Mouse (Mus musculus) olfactory bulb, adult 2 months (tissue): Measurements from ENCODE around the gene C2cd4a. TPM values are rescaled to one million over a fixed set of nuclear protein-coding genes. Genes with fewer than 3 reads are reported as not detected.

Source experiments
- H3K27ac ChIP-seq: fragments of 200-500 bp; 2 replicates; pipeline ENCODE4 v1.5.1; 2012; ENCODE audit warnings: low read depth, low read length; ENCODE audit not compliant: insufficient read depth
- H3K4me1 ChIP-seq: fragments of 200-500 bp; 2 replicates; pipeline ENCODE4 v1.6.1; 2012; ENCODE audit warnings: low read length; ENCODE audit not compliant: control insufficient read depth, insufficient read depth
- H3K4me3 ChIP-seq: fragments of 200-500 bp; 2 replicates; pipeline ENCODE4 v1.5.1; 2012; ENCODE audit warnings: mild to moderate bottlenecking, low read depth, low read length, moderate library complexity; ENCODE audit not compliant: insufficient read depth
- CTCF ChIP-seq: fragments of 200-500 bp; IDR thresholded peaks from 2 replicates; pipeline ENCODE4 v1.5.1; 2012; ENCODE audit warnings: low read depth, mild to moderate bottlenecking, low read length, moderate library complexity; ENCODE audit not compliant: insufficient read depth
- POLR2A ChIP-seq: fragments of 200-500 bp; IDR thresholded peaks from 2 replicates; pipeline ENCODE4 v1.6.1; 2012; ENCODE audit warnings: mild to moderate bottlenecking, low read depth, low read length, moderate library complexity; ENCODE audit not compliant: insufficient read depth
- WGBS: fragments of 180-500 bp; shearing (Covaris S2); methylation state at CpG from one replicate; pipeline ENCODE4 v1.1.7; 2018; 5-methylcytosine and 5-hydroxymethylcytosine counted together
- polyA plus RNA-seq: library from polyadenylated mRNA; stranded (reverse); fragments of >200 nt; gene quantifications from 2 replicates; pipeline ENCODE4 v1.2.4, GENCODE M21; 2012; ENCODE audit warnings: low replicate concordance; ENCODE audit not compliant: missing spikeins, insufficient read depth, insufficient read length

The C2cd4a gene
- polyA plus RNA-seq, 1 experiment = not detected

DNA sequence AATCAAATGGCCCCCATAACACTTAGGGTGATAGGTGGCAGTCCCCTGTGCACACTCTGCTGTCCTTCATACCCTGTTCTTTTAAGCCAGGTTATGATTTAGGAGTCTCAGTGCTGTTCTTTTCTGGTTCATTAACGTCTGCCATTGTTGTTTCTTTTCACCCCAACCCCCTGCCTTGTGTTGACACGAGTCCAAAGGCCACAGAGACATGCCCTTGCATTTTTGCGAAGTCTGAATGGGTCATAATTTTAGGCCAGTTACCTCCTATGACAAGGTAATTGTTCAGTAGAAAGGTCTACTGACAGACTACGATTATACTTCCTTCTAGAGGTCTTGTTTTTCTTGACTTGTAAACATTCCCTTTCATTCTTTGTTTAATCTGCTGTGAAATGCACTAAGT is 31.9 kb upstream of the C2cd4a start:
- 42% methylated on average over 4 of the region's 4 CpGs for WGBS
- Histone ChIP-seq H3K27ac (no peak overlapping the region), H3K4me1 (peaks cover 3% of the 10 kb centered on the region), H3K4me3 (no peak overlapping the region)
- TF ChIP-seq POLR2A (no peak), CTCF (no peak)

DNA sequence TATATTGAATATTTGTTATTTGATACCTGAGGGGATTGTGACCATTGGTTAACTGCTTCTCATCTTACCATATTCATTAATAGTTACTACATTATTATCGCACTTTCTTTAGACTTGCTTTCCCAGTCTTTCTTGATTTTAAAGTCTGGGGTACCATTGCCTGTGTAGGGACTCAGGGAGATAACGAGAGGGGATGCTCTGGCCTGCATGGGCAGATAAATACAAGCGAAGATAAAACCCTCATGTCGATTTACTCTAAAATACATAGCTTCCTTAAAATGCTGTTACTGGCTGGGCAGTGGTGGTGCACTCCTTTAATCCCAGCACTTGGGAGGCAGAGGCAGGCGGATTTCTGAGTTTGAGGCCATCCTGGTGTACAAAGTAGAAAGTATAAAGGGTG is 31.2 kb upstream of the C2cd4a start:
- H3K4me3 ChIP-seq = no peak overlapping the region
- H3K27ac ChIP-seq = no peak overlapping the region
- peaks cover 2% of the 10 kb centered on the region; the same call in 1 of the 2 replicates for H3K4me1 ChIP-seq
- 97% methylated on average over 5 of the region's 5 CpGs for WGBS
- TF ChIP-seq CTCF (no peak), POLR2A (no peak)

DNA sequence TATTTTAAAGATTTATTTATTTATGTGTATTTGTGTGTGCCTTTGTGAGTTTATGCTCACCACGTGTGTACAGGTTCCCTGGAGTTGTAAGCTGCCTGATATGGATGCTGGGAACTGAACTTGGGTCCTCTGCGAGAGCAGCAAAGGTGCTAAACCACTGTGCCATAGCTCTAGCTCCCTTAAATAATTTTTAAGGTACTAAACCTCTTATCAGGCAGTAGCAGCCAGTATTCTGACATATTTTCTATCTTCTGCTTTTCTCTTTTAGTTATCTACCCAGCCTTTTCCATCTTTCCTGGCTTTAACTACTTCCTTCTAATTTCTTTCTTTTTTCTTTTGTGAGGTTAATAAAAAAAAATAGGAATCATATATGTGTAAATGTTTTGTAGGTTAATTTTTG is 28.1 kb upstream of the C2cd4a start:
- no peak overlapping the region for H3K27ac ChIP-seq
- no peaks in the 10 kb centered on the region for H3K4me1 ChIP-seq
- H3K4me3 ChIP-seq = no peak overlapping the region
- WGBS = 89% methylated on average over 2 of the region's 2 CpGs
- TF ChIP-seq CTCF (no peak), POLR2A (no peak)

DNA sequence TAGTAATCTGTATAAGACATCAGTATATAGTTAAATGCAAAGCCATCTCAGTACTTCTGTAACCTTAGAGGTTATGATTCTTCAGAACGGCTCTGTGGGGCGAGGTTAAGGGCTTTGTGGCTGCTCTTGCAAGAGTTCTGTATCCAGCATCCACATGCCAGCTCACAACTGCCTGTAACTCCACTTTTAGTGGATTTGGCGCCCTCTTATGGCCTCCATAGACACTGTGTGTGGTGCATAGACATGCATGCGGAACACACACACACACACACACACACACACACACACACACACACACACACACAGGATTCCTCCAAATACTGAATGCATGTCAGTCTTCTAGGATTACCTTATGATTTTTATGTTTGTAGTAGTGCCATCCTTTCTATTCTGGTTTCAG is 19.0 kb upstream of the C2cd4a start:
- H3K4me1 ChIP-seq = peaks cover 3% of the 10 kb centered on the region; the same call in 1 of the 2 replicates
- WGBS = 86% methylated on average over 4 of the region's 4 CpGs
- H3K27ac ChIP-seq = no peak overlapping the region
- no peak for TF ChIP-seq POLR2A
- TF ChIP-seq CTCF = no peak
- no peak overlapping the region for H3K4me3 ChIP-seq

DNA sequence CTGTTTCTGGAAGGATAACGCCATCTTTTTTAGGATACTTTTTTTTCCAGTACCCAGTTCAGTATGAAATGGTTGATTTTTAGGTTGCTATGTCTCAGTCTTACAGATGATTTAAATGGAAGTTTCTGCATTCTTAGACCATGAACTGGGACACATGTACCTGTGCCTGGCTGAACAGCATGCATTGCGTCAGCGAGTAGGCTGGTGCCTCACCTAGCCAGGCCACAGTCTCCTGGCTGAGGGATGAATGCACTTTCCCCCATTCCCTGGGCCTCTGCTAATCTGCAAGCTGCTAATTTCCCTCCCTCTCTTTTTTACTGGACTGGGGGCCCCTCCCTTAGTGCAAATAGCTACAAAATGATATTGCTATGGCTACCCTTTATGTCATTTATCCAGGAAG is 17.7 kb upstream of the C2cd4a start:
- Histone ChIP-seq H3K4me3 (no peak overlapping the region), H3K27ac (no peak overlapping the region), H3K4me1 (peaks cover 3% of the 10 kb centered on the region; the same call in 1 of the 2 replicates)
- TF ChIP-seq POLR2A (no peak), CTCF (no peak)
- WGBS = 98% methylated on average over 3 of the region's 3 CpGs

DNA sequence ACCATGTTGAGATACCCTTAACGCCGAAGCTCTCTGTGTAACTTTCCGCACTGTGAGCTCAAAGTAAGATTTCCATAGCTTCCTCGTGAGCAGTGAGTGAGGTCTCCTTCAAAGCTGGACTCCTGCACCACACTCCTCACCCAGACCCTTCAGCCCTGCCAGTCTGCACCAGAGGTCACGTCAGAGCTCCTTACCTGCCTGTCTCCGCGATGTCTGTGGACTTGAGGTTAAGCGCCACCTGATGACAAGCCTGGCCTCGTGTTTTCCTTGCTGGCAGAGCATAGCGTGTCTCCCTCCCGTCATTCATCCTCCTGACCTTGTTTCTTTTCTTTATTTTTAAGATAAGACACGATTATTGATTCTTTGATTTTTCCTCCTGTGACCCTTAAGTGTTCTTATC is 17.3 kb upstream of the C2cd4a start:
- no peak for TF ChIP-seq POLR2A
- no peak for TF ChIP-seq CTCF
- H3K4me1 ChIP-seq = peaks cover 3% of the 10 kb centered on the region; the same call in 1 of the 2 replicates
- 88% methylated on average over 12 of the region's 12 CpGs for WGBS
- no peak overlapping the region for H3K4me3 ChIP-seq
- no peak overlapping the region for H3K27ac ChIP-seq

DNA sequence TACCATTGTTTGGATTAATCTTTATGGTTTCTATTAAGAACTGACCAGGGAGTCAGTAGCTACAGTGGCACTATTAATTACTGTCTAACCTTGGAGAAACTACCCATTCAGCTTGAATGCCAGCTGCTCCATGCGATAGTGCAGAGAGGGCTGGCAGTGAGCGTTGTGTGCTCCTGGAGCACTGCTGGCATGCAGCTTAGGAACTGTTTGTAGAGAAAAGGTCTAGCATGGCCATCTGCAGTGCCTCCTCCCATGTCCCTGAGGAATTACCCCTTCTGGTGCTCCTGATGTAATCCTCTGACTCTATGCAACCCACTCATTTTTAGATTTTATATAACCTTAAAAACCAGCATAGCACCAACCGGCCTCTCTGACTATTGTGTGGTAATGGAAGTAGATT is 15.5 kb upstream of the C2cd4a start:
- Histone ChIP-seq H3K27ac (no peak overlapping the region), H3K4me1 (peaks cover 3% of the 10 kb centered on the region; the same call in 1 of the 2 replicates), H3K4me3 (no peak overlapping the region)
- WGBS = 57% methylated on average over 3 of the region's 3 CpGs
- TF ChIP-seq CTCF = no peak
- TF ChIP-seq POLR2A = no peak

DNA sequence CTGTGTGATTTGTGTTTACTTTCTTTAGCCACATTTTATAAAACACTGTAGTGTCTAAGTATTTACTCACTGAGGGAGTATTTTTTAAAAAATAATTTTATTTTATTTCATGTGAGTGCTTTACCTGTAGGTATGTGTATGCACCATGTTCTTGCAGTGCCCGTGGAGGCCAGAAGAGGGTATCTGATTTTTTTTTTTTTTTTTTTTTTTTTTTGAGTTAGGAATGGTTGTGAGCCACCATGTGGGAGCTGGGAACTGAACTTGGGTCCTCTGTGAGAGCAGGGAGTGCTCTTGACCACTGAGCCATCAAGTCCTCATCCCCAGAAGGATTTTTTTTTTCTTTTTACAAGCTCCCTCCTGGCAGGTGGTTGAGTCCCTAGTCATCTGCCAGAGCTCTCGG is 14.0 kb upstream of the C2cd4a start:
- TF ChIP-seq CTCF (no peak), POLR2A (no peak)
- WGBS = 97% methylated on average over 2 of the region's 2 CpGs
- Histone ChIP-seq H3K4me3 (no peak overlapping the region), H3K4me1 (peaks cover 5% of the 10 kb centered on the region; the same call in 1 of the 2 replicates), H3K27ac (no peak overlapping the region)

DNA sequence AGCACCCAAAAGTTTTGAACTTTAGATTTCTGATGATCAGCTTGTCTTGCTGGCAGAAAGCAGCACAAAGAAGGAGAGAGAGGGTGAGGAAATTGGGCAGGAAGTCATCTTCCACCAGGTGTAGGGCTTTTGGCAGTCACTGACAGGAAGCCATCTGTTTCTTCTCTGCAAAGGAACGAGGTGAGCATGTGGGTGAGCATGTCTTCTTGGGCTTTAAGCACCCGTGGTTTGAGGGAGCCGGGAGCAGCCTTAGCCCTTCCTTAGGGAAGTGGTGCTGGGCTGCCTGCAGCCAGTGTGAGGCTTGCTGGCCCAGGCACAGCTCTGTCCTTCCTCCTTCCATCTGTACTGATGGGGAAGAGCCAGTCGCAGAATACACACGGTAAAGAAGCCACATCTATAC is 13.5 kb upstream of the C2cd4a start:
- TF ChIP-seq CTCF (no peak), POLR2A (no peak)
- WGBS = 90% methylated on average over 5 of the region's 5 CpGs
- peaks cover 5% of the 10 kb centered on the region; the same call in 1 of the 2 replicates for H3K4me1 ChIP-seq
- H3K4me3 ChIP-seq = no peak overlapping the region
- H3K27ac ChIP-seq = no peak overlapping the region

DNA sequence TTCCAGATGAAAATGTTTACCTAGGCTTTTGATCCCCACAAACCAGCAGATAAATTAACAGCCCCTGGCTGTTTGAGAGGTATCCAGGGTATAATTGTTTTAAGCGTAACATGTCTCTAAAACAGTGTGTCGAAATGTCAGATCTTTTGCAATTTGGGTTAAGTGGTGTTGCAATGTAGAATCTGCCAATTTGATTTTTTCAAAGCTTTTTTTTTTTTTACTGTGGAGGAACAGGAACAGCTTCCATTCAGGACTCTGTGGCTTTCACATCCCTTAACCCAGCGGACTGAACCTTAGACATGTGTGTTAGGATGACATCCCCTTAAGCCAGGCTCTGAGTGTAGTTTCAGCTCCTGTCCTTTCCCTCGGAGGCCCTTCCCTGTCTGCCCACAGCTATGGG is 12.9 kb upstream of the C2cd4a start:
- H3K27ac ChIP-seq = no peak overlapping the region
- H3K4me3 ChIP-seq = no peak overlapping the region
- TF ChIP-seq CTCF (no peak), POLR2A (no peak)
- peaks cover 5% of the 10 kb centered on the region; the same call in 1 of the 2 replicates for H3K4me1 ChIP-seq
- 88% methylated on average over 4 of the region's 4 CpGs for WGBS
